Mouse (Mus musculus) E14TG2a.4 (cell line): ENCODE measurements at regions not wholly inside any gene's neighbourhood (a gene's known extent, or its start where the extent isn't known, plus 50 kb on each side); places are given as distances from the start of the nearest gene placed in this dataset.

Experiments used
- CTCF ChIP-seq: conservative IDR thresholded peaks from 2 replicates; pipeline ENCODE4 v1.5.1; 2014; ENCODE audit warnings: low read length
- NANOG ChIP-seq: IDR thresholded peaks from 2 replicates; pipeline ENCODE4 v1.6.1; 2014; ENCODE audit warnings: borderline replicate concordance, low read length, mixed read lengths
- POU5F1 ChIP-seq: IDR thresholded peaks from 2 replicates; pipeline ENCODE4 v1.6.1; 2014; ENCODE audit warnings: low read length, borderline replicate concordance

GRCm38 (mm10) chr7:90054795-90055511, 74.2 kb upstream of the Eed start:
- no peak for TF ChIP-seq CTCF
- TF ChIP-seq POU5F1: no peak
- no peak for TF ChIP-seq NANOG
